Mouse (Mus musculus) E14TG2a.4 (cell line): ENCODE measurements around the gene Btbd3.

Experiments used
- H3K27me3 ChIP-seq: 2 replicates; pipeline ENCODE4 v1.6.1; 2014; ENCODE audit warnings: low read length, control low read depth; ENCODE audit not compliant: insufficient read depth
- H3K36me3 ChIP-seq: 2 replicates; pipeline ENCODE4 v1.6.1; 2014; ENCODE audit warnings: low read length, control low read depth; ENCODE audit not compliant: insufficient read depth
- H3K4me1 ChIP-seq: replicated peaks from 2 replicates; pipeline ENCODE4 v1.6.1; 2014; ENCODE audit warnings: low read depth, low read length, control low read depth
- H3K4me3 ChIP-seq: replicated peaks from 2 replicates; pipeline ENCODE4 v1.5.1; 2014; ENCODE audit warnings: mild to moderate bottlenecking, low read length
- H3K9me3 ChIP-seq: 2 replicates; pipeline ENCODE4 v1.6.1; 2014; ENCODE audit warnings: low read length, control low read depth
- CTCF ChIP-seq: conservative IDR thresholded peaks from 2 replicates; pipeline ENCODE4 v1.5.1; 2014; ENCODE audit warnings: low read length
- NANOG ChIP-seq: IDR thresholded peaks from 2 replicates; pipeline ENCODE4 v1.6.1; 2014; ENCODE audit warnings: borderline replicate concordance, low read length, mixed read lengths
- POU5F1 ChIP-seq: IDR thresholded peaks from 2 replicates; pipeline ENCODE4 v1.6.1; 2014; ENCODE audit warnings: low read length, borderline replicate concordance

Gene Btbd3

DNA sequence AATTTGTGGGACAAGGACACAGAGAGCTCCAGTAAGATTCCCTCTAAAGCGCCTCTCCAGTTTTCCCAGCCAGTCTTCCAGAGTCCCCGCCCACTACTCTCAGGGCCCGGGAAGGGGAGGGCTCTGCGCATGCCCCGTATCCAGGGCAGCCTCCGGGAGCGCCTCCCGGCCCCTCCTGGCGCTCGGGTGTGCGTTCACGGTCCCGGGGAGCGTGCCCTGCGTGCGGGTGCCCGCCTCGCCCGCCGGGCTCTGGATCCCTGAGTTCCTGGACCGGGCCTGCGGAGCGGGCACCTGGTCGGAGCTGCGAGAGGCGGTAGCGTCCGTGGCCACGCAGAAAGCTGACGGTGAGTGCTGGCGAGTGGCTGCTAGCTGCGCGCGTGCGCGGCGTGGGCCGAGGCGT lies at the start of gene Btbd3:
Gene Btbd3, plus strand, starts transcription at position 155 of the 400 bp plus-strand sequence.
- Histone ChIP-seq H3K27me3 (no peaks in the 10 kb centered on the region), H3K9me3 (peaks cover 7% of the 10 kb centered on the region; the same call in 1 of the 2 replicates), H3K36me3 (no peaks in the 10 kb centered on the region), H3K4me3 (peak within 1 kb of the TSS; percentile 89), H3K4me1 (peaks cover 33% of the 10 kb centered on the region)
- no peak for TF ChIP-seq CTCF
- no peak for TF ChIP-seq POU5F1
- TF ChIP-seq NANOG: no peak

DNA sequence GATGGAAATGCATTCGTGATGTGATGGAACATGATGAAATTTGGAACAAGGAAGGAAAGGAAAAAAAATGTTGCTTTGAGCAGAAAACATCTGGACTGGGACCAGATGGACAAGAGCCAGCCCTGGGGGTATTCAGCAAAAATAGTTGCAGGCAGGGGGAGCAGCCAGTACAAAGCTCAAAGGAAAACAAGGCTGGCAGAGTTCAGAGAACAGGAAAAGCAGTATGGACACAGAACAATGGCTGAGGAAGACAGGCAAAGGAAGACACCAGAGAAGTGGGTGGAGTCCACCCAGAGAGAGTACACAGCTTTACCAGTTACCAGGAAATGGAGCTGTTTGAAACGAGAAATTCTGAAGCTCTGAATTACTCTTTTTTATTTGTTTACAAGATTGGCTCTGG lies 40.8 kb upstream of the Btbd3 start:
- Histone ChIP-seq H3K4me3 (no peak overlapping the region), H3K27me3 (no peaks in the 10 kb centered on the region), H3K36me3 (no peaks in the 10 kb centered on the region), H3K9me3 (no peaks in the 10 kb centered on the region), H3K4me1 (peaks cover 9% of the 10 kb centered on the region)
- no peak for TF ChIP-seq CTCF
- no peak for TF ChIP-seq POU5F1

DNA sequence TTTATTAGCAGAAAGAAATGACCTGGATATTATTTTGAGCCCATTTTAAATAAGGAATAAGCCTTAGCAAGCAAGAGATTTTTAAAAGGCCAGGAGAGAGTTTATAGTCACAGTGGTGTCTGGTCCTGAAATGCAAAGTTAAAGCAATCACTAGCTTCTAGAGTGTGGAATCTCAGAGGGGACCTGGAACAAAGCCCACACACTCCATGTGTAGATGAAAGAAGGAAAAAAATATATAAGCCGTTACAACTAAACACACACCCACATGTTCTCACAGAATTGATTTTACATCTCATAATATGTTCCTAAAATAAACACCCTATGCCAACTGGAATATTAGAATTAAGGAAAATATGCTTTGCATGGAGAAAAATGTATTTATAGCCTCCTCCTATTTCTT lies 36.1 kb upstream of the Btbd3 start:
- Histone ChIP-seq H3K9me3 (no peaks in the 10 kb centered on the region), H3K4me1 (peaks cover 7% of the 10 kb centered on the region), H3K4me3 (no peak overlapping the region), H3K27me3 (no peaks in the 10 kb centered on the region), H3K36me3 (no peaks in the 10 kb centered on the region)
- no peak for TF ChIP-seq NANOG
- TF ChIP-seq POU5F1: no peak
- TF ChIP-seq CTCF: no peak

DNA sequence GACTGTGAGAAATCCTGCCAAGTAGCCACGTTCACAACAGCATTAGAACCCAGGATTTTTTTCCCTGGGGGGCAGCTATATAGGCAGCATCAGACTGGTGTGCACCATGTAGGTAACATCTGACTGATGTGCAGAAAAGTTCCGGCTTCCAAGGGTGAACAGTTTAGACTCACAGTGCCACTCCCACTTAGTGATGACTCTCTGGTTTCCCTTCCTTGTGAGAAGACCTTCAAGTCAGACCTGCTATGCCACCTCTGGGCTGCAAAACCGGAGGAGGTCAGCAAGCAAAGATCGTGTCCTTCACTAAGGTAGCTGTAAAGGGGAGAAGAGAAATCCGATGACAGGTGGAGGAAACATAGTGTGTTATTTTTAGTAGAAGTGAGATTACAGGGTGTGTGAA lies 24.1 kb upstream of the Btbd3 start:
- no peaks in the 10 kb centered on the region for H3K27me3 ChIP-seq
- no peak overlapping the region for H3K4me3 ChIP-seq
- no peaks in the 10 kb centered on the region for H3K9me3 ChIP-seq
- no peaks in the 10 kb centered on the region for H3K36me3 ChIP-seq
- TF ChIP-seq POU5F1 (no peak), CTCF (no peak), NANOG (no peak)
- no peaks in the 10 kb centered on the region for H3K4me1 ChIP-seq

DNA sequence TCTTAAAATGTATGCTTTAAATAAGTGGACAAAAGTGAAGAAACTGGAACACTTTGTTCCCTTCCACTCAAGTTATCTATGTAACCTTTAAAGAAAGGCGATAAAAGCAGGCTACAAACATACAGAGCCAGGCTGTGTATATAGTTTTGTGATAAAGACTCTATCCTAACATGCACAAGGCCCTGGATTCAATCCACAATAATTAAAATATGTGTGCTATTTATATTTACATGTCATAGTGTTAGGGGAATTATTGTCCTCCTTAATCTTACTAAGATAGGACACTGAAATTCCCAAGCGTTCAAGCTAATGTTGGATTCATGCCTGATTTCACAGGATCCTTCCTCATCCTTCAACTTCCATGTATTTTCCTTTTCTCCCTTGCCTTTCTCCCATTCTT lies 20.2 kb upstream of the Btbd3 start:
- TF ChIP-seq NANOG (no peak), CTCF (no peak), POU5F1 (no peak)
- Histone ChIP-seq H3K27me3 (no peaks in the 10 kb centered on the region), H3K4me3 (no peak overlapping the region), H3K9me3 (no peaks in the 10 kb centered on the region), H3K36me3 (no peaks in the 10 kb centered on the region), H3K4me1 (no peaks in the 10 kb centered on the region)

DNA sequence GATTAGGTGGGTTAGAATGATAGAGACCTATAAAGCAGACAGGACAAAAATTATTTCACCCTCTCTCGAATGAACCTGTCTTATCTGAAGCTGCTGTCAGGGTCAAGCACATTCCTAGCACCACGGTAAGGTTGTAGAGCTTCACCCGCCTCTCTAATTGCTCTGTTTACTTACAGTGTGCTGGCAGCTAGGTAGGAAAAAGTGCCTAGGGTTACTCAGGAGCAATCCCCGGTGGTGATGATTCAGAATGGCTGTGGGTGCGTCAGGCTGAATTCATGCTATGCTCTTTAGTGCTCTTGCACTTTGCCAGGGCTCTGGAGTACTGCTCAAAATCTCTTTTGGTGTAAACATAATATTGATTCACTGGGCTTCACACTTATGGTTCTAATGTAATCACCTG lies 13.9 kb upstream of the Btbd3 start:
- H3K4me3 ChIP-seq: no peak overlapping the region
- H3K36me3 ChIP-seq: no peaks in the 10 kb centered on the region
- no peaks in the 10 kb centered on the region for H3K4me1 ChIP-seq
- no peaks in the 10 kb centered on the region for H3K9me3 ChIP-seq
- no peak for TF ChIP-seq NANOG
- no peak for TF ChIP-seq POU5F1
- TF ChIP-seq CTCF: no peak
- H3K27me3 ChIP-seq: no peaks in the 10 kb centered on the region

DNA sequence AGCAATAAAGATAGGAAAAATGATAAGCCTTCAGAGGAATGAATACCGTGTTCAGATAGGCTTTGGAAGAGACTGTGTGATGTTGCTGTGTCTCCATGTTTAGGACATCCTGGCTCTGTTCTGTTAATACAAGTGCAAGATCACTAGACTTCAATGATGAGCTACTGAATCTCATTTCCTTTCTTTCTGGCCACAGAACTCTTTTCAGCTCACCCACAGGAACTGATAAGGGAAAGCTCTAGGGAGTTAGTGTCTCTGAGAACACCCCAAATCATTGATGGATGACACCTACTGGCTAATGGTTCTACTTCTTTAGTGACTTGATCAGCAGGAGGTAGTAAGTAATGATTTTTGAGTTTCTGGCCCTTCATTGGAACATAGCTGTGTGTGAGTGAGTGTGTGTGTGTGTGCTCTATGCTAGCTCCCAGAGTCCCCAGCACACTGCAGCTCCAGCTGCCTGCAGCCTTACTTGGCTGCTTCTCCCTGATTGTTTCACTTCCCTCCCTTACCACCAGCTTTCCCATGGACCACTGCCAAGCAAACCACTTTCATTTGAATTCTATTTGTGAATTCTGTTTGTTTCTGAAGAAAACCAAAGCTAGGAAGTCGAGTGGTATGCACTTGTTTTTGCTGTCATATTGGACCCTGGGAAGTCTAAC lies 10.6 kb upstream of the Btbd3 start:
- Histone ChIP-seq H3K4me3 (no peak overlapping the region), H3K9me3 (no peaks in the 10 kb centered on the region), H3K36me3 (no peaks in the 10 kb centered on the region), H3K4me1 (no peaks in the 10 kb centered on the region), H3K27me3 (no peaks in the 10 kb centered on the region)
- TF ChIP-seq POU5F1: no peak
- TF ChIP-seq NANOG: no peak
- TF ChIP-seq CTCF: no peak

DNA sequence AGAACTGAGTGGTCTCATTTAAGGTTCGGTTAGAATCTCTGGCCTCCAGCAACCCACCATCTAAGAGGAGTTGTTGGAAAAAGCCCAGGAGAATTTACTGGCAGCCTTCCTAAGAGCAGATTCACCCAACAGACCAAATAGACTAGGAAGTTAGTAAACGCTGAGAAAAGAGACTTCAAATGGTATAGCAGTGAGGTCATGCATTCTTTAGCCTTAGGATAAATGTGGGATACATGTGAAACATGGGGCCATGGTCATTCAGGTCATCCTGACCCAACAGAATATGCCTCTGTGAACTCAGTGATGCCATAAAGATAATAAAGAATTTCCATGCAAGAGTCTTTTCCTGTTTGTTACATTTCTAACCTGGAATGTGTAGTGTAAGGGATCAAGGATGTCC lies 8.4 kb upstream of the Btbd3 start:
- Histone ChIP-seq H3K36me3 (no peaks in the 10 kb centered on the region), H3K27me3 (no peaks in the 10 kb centered on the region), H3K9me3 (no peaks in the 10 kb centered on the region), H3K4me1 (no peaks in the 10 kb centered on the region), H3K4me3 (no peak overlapping the region)
- TF ChIP-seq CTCF (no peak), POU5F1 (no peak), NANOG (no peak)
